Mouse (Mus musculus): Measurements from ENCODE around the gene Cts7. TPM values are rescaled to one million over a fixed set of nuclear protein-coding genes. Genes with fewer than 3 reads are reported as not detected.

The Cts7 gene
- not detected in 2 replicates for polyA plus RNA-seq (2012; ENCODE audit: low replicate concordance)

GRCm38 (mm10) chr13:61358097-61358496, at the start of gene Cts7:
Gene Cts7, minus strand, starts transcription at chr13:61358197.

Other genes starting within 250 kb of the Cts7 start
- gene Ctsr, start 193.9 kb downstream of the Cts7 start, polyA plus RNA-seq (2012; ENCODE audit: low replicate concordance): not detected in 2 replicates
- not detected in 2 replicates for gene Cts6, start 154.8 kb downstream of the Cts7 start, polyA plus RNA-seq (2012; ENCODE audit: low replicate concordance)
- gene Cts8, start 102.8 kb downstream of the Cts7 start, polyA plus RNA-seq (2012; ENCODE audit: low replicate concordance): not detected in 2 replicates
- gene Gm49398, start 69.4 kb downstream of the Cts7 start, polyA plus RNA-seq (2012; ENCODE audit: low replicate concordance): not detected in 2 replicates
- gene Ctsm, start 183.6 kb upstream of the Cts7 start, polyA plus RNA-seq (2012; ENCODE audit: low replicate concordance): not detected in 2 replicates
- gene Gm49352, start 210.0 kb upstream of the Cts7 start, polyA plus RNA-seq (2012; ENCODE audit: low replicate concordance): not detected in 2 replicates
- not detected in 2 replicates for gene Cts3, start 211.9 kb upstream of the Cts7 start, polyA plus RNA-seq (2012; ENCODE audit: low replicate concordance)